Comparison of ENCODE assay signal across 8 mouse cellular contexts in genomic region chr7:98141206-98141605, GRCm38 (mm10). TPM values are rescaled to one million over a fixed set of nuclear protein-coding genes. Genes with fewer than 3 reads are reported as not detected.
DNase-seq lines count a peak whose midpoint lies in the region; ATAC-seq and TF ChIP-seq lines count a peak whose summit lies in the region.

No protein-coding gene starts in this region.

- no peak for ATAC-seq in neural tube, embryonic 11.5 days (ENCODE audit: insufficient read depth, low FRiP score, low TSS enrichment)
- no peak for ATAC-seq in frontal cortex, adult (ENCODE audit: low TSS enrichment)

- H3K4me1 ChIP-seq in neural tube, embryonic 11.5 days (ENCODE audit: control insufficient read depth, insufficient read depth, low read length), result no peaks in the 10 kb centered on the region
- peaks cover 12% of the 10 kb centered on the region for H3K4me1 ChIP-seq in small intestine, adult 2 months (ENCODE audit: control insufficient read depth, insufficient read depth, insufficient read length, low read length)

- H3K9me3 ChIP-seq in neural tube, embryonic 11.5 days (ENCODE audit: control insufficient read depth, low read length), result no peaks in the 10 kb centered on the region

- WGBS in neural tube, embryonic 11.5 days, result 62% methylated on average over 3 of the region's 3 CpGs
- 24% methylated on average over 3 of the region's 3 CpGs for WGBS in small intestine, adult 2 months

- no peaks in the 10 kb centered on the region for H3K27me3 ChIP-seq in neural tube, embryonic 11.5 days (ENCODE audit: control insufficient read depth, insufficient read depth, low read length)
- H3K27me3 ChIP-seq in small intestine, adult 2 months (ENCODE audit: control insufficient read depth, insufficient read depth, low read length), result no peaks in the 10 kb centered on the region

- DNase-seq in adrenal gland, postnatal 36 days, result peak; percentile 48 to 71
- no peak for DNase-seq in adrenal gland, postnatal 25 days
- DNase-seq in neural tube, embryonic 11.5 days (ENCODE audit: low spot score), result peak; percentile 43
- DNase-seq in neural tube, embryonic 10.5 days (ENCODE audit: extremely low spot score, low spot score), result no peak
- DNase-seq in kidney, postnatal 4 days, result peak; percentile 82 to 88
- no peak for DNase-seq in frontal cortex, adult 2 months (ENCODE audit: extremely low spot score in 1 of 2, low spot score in 1 of 2)

- H3K9ac ChIP-seq in neural tube, embryonic 11.5 days (ENCODE audit: low read length), result no peak overlapping the region

- no peak for TF ChIP-seq POLR2A in small intestine, adult 2 months (IDR thresholded peaks at IDR 0.05; ENCODE audit: low read depth, low read length)

- no peak overlapping the region for H3K27ac ChIP-seq in neural tube, embryonic 11.5 days (ENCODE audit: low read depth, low read length)
- no peak overlapping the region for H3K27ac ChIP-seq in small intestine, adult 2 months (ENCODE audit: insufficient read depth, low read depth, low read length)

- H3K4me3 ChIP-seq in neural tube, embryonic 11.5 days (ENCODE audit: low read depth, low read length), result no peak overlapping the region
- no peak overlapping the region for H3K4me3 ChIP-seq in small intestine, adult 2 months (ENCODE audit: low read depth, low read length)

- TF ChIP-seq CTCF in small intestine, adult 2 months (IDR thresholded peaks at IDR 0.05; ENCODE audit: extremely low read depth, insufficient read length, insufficient replicate concordance, low read depth, low read length), result peak; percentile 31; the same call in 1 of the 2 replicates

- H3K36me3 ChIP-seq in neural tube, embryonic 11.5 days (ENCODE audit: control insufficient read depth, insufficient read depth, low read length), result no peaks in the 10 kb centered on the region
- H3K36me3 ChIP-seq in small intestine, adult 2 months (ENCODE audit: control insufficient read depth, insufficient read depth, low read length), result no peaks in the 10 kb centered on the region

- H3K4me2 ChIP-seq in neural tube, embryonic 11.5 days (ENCODE audit: low read depth), result no peak overlapping the region

RNA-seq across cellular contexts. Expression of gene Omp, which starts 4.1 kb away (rescaled TPM):
- total RNA-seq in adrenal gland, postnatal 36 days (2021), result 1 to 10 TPM in 1 of 2 experiments, under 1 TPM in 1; 0.20 to 3.1 TPM
- 5.2 and 5.4 TPM in 2 replicates for total RNA-seq in adrenal gland, postnatal 25 days (2021)
- polyA plus RNA-seq in neural tube, embryonic 11.5 days (2014; fragmentation: Nextera tagmentation; extraction: Ambion mirVana), result 0.22 and 0.24 TPM in 2 replicates
- 0.65 and 1.4 TPM in 2 replicates for polyA plus RNA-seq in small intestine, adult 2 months (2012; rRNA removed)
- 22.2 and 28.1 TPM in 2 replicates for polyA plus RNA-seq in frontal cortex, adult 2 months (2012; rRNA removed)

RNA-seq across cellular contexts. Expression of gene Myo7a, which starts 21.9 kb away (rescaled TPM):
- 100 to 1,000 TPM; 102 to 124 TPM for total RNA-seq in adrenal gland, postnatal 36 days (2021)
- total RNA-seq in adrenal gland, postnatal 25 days (2021), result 91.2 and 206 TPM in 2 replicates
- 11.3 and 13.5 TPM in 2 replicates for polyA plus RNA-seq in neural tube, embryonic 11.5 days (2014; fragmentation: Nextera tagmentation; extraction: Ambion mirVana)
- polyA plus RNA-seq in small intestine, adult 2 months (2012; rRNA removed), result 26.9 and 51.7 TPM in 2 replicates
- polyA plus RNA-seq in frontal cortex, adult 2 months (2012; rRNA removed), result 20.3 and 21.0 TPM in 2 replicates

RNA-seq across cellular contexts. Expression of gene Capn5, which starts 36.9 kb away (rescaled TPM):
- total RNA-seq in adrenal gland, postnatal 36 days (2021), result 1 to 10 TPM; 3.7 to 7.0 TPM
- total RNA-seq in adrenal gland, postnatal 25 days (2021), result 4.0 and 9.5 TPM in 2 replicates
- polyA plus RNA-seq in neural tube, embryonic 11.5 days (2014; fragmentation: Nextera tagmentation; extraction: Ambion mirVana), result 8.0 and 8.2 TPM in 2 replicates
- 15.6 and 17.2 TPM in 2 replicates for polyA plus RNA-seq in small intestine, adult 2 months (2012; rRNA removed)
- polyA plus RNA-seq in frontal cortex, adult 2 months (2012; rRNA removed), result 28.7 and 29.4 TPM in 2 replicates

RNA-seq across cellular contexts. Expression of gene B3gnt6, which starts 58.1 kb away (rescaled TPM):
- total RNA-seq in adrenal gland, postnatal 36 days (2021), result 1 to 10 TPM in 1 of 2 experiments, under 1 TPM in 1; 0.20 to 3.2 TPM
- total RNA-seq in adrenal gland, postnatal 25 days (2021), result 5.6 and 12.4 TPM in 2 replicates
- 0.16 and 0.39 TPM in 2 replicates for polyA plus RNA-seq in neural tube, embryonic 11.5 days (2014; fragmentation: Nextera tagmentation; extraction: Ambion mirVana)
- 1.4 and 5.1 TPM in 2 replicates for polyA plus RNA-seq in small intestine, adult 2 months (2012; rRNA removed)
- 0.44 and 0.59 TPM in 2 replicates for polyA plus RNA-seq in frontal cortex, adult 2 months (2012; rRNA removed)

Comparison
In these comparisons a context has a peak if more than half of its experiments do, and no peak if none do; other contexts are left out.
1. DNase-seq: peak in adrenal gland, postnatal 36 days (2 of 2), neural tube, embryonic 11.5 days (single experiment) and kidney, postnatal 4 days (2 of 2); none in adrenal gland, postnatal 25 days (single experiment), neural tube, embryonic 10.5 days (single experiment) and frontal cortex, adult 2 months (0 of 2).